In genomic region chrX:85329474-85330225, GRCm38 (mm10) we compare ENCODE assay signal across 1 mouse cellular context.
A peak's percentile ranks its signal among the peaks of the same experiment; 100 is the strongest.
TF ChIP-seq lines count a peak whose summit lies in the region.

No protein-coding gene starts in this region.

TF ChIP-seq in CH12.LX, 34 proteins besides CTCF, POLR2A, EP300 and RAD21 (continued from another document):
- TF ChIP-seq GABPA (IDR thresholded peaks at IDR 0.05; ENCODE audit: insufficient replicate concordance, low read depth, low read length) (no peak), USF2 (conservative IDR thresholded peaks at IDR 0.05; ENCODE audit: low read depth, low read length) (no peak), MAFK (IDR thresholded peaks at IDR 0.05; ENCODE audit: insufficient replicate concordance, low read length) (peak; percentile 83), ZKSCAN1 (IDR thresholded peaks at IDR 0.05; ENCODE audit: borderline replicate concordance, low read depth, low read length) (no peak)
